20 mouse cellular contexts compared by ENCODE assay signal in the genomic region with DNA sequence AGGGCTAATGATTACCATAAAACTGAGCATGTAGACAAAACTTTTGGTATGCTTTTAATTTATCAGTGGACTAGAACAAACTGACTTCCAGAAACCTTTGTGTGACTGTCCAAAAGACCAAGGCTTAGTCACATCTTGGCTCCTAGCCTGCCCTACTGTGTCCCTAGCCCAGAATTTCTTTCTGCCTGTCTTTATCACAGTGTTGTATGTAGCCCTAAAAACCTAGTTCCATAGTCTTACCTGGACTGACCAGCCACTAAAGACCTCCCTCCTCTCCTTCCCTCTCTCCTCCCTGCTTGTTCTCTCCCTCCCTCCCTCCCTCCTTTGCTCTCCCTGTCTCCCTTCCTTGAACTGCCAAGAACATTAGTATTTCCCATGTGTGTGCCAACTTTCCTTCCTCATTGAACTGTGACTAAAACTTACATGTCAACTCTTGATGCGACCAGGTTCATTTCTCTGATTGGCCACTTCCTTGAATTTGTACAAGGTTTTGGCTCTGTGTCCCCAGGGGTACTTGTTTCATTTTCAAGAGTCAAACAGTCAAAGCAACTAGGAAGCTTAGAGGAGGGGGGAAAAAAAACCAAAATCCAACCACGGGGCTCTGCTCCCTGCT. TPM values are rescaled to one million over a fixed set of nuclear protein-coding genes. Genes with fewer than 3 reads are reported as not detected.
DNase-seq lines count a peak whose midpoint lies in the region; ATAC-seq and TF ChIP-seq lines count a peak whose summit lies in the region.
"Had no signal": no experiment of that assay in that cellular context is flagged by ENCODE, and none has a peak within 500 bp of the region (broad histone marks: within the 10 kb centered on the region; RNA-seq: fewer than 3 reads in every experiment).

No protein-coding gene starts in this region.

- no peak overlapping the region for H3K27ac ChIP-seq in heart, embryonic 10.5 days
- no peak overlapping the region for H3K27ac ChIP-seq in midbrain, postnatal 0 days (ENCODE audit: low read depth, low read length)
- H3K27ac ChIP-seq in midbrain, embryonic 14.5 days (replicated peaks; ENCODE audit: low read depth, low read length) = no peak overlapping the region
- H3K27ac ChIP-seq in layer of hippocampus, adult 2 months = no peak overlapping the region
- H3K27ac ChIP-seq in forebrain, embryonic 16.5 days (ENCODE audit: low read length) = no peak overlapping the region
- H3K27ac ChIP-seq: forebrain, embryonic 13.5 days; limb, embryonic 13.5 days; midbrain, embryonic 10.5 days; neural tube, embryonic 13.5 days; stomach, postnatal 0 days had no signal

- DNase-seq in heart, adult 8-10 months (ENCODE audit: low spot score) = peak; percentile 15
- no peak for DNase-seq in heart, embryonic 10.5 days (ENCODE audit: low spot score)
- peak; percentile 44 for DNase-seq in midbrain, postnatal 0 days (ENCODE audit: low spot score)
- no peak for DNase-seq in midbrain, embryonic 14.5 days
- peak; percentile 11 for DNase-seq in adrenal gland, postnatal 25 days
- DNase-seq in layer of hippocampus, adult 2 months (ENCODE audit: low spot score in 2 of 2) = no peak
- DNase-seq: cerebellum, adult 18-20 months; kidney, adult 18-20 months; lung, postnatal 4 days; right cerebral cortex, postnatal 25 days had no signal

- WGBS in heart, embryonic 10.5 days = 66% methylated on average over 2 of the region's 2 CpGs
- 51% methylated on average over 2 of the region's 2 CpGs for WGBS in midbrain, postnatal 0 days
- 39% methylated on average over 2 of the region's 2 CpGs for WGBS in midbrain, embryonic 14.5 days
- 45% methylated on average over 2 of the region's 2 CpGs for WGBS in forebrain, embryonic 16.5 days

- no peak overlapping the region for H3K4me2 ChIP-seq in midbrain, postnatal 0 days (ENCODE audit: low read depth, low read length, poor library complexity, severe bottlenecking)
- H3K4me2 ChIP-seq in midbrain, embryonic 14.5 days (ENCODE audit: low read length) = no peak overlapping the region
- H3K4me2 ChIP-seq in forebrain, embryonic 16.5 days (ENCODE audit: low read length) = no peak overlapping the region
- H3K4me2 ChIP-seq: forebrain, embryonic 13.5 days; limb, embryonic 13.5 days; neural tube, embryonic 13.5 days had no signal

- TF ChIP-seq CTCF in midbrain, postnatal 0 days (IDR thresholded peaks at IDR 0.05) = no peak
- TF ChIP-seq CTCF in layer of hippocampus, adult 2 months (conservative IDR thresholded peaks at IDR 0.05) = no peak

- H3K4me3 ChIP-seq in heart, embryonic 10.5 days = no peak overlapping the region
- no peak overlapping the region for H3K4me3 ChIP-seq in midbrain, postnatal 0 days (ENCODE audit: low read depth, low read length)
- H3K4me3 ChIP-seq in midbrain, embryonic 14.5 days (replicated peaks; ENCODE audit: low read depth, low read length) = no peak overlapping the region
- H3K4me3 ChIP-seq in layer of hippocampus, adult 2 months = no peak overlapping the region
- no peak overlapping the region for H3K4me3 ChIP-seq in forebrain, embryonic 16.5 days (replicated peaks; ENCODE audit: low read length)
- H3K4me3 ChIP-seq: forebrain, embryonic 13.5 days; limb, embryonic 13.5 days; midbrain, embryonic 10.5 days; neural tube, embryonic 13.5 days had no signal

- no peaks in the 10 kb centered on the region for H3K4me1 ChIP-seq in heart, embryonic 10.5 days
- no peaks in the 10 kb centered on the region for H3K4me1 ChIP-seq in midbrain, postnatal 0 days (ENCODE audit: insufficient read depth, low read length)
- peaks cover 14% of the 10 kb centered on the region; the same call in 1 of the 2 replicates for H3K4me1 ChIP-seq in midbrain, embryonic 14.5 days (ENCODE audit: control insufficient read depth, insufficient read depth, low read length)
- no peaks in the 10 kb centered on the region for H3K4me1 ChIP-seq in forebrain, embryonic 16.5 days (replicated peaks; ENCODE audit: control insufficient read depth, insufficient read depth, low read length)
- H3K4me1 ChIP-seq: forebrain, embryonic 13.5 days; limb, embryonic 13.5 days had no signal

- H3K27me3 ChIP-seq in heart, embryonic 10.5 days (ENCODE audit: insufficient read depth, poor library complexity, severe bottlenecking) = peaks cover 89% of the 10 kb centered on the region
- peaks cover 41% of the 10 kb centered on the region for H3K27me3 ChIP-seq in midbrain, postnatal 0 days (ENCODE audit: insufficient read depth, low read length)
- H3K27me3 ChIP-seq in midbrain, embryonic 14.5 days (ENCODE audit: control insufficient read depth, insufficient read depth, low read length) = peaks cover 57% of the 10 kb centered on the region
- peaks cover 85% of the 10 kb centered on the region for H3K27me3 ChIP-seq in forebrain, embryonic 16.5 days (replicated peaks; ENCODE audit: control insufficient read depth, insufficient read depth, low read length)

- no peaks in the 10 kb centered on the region for H3K9me3 ChIP-seq in heart, embryonic 10.5 days
- no peaks in the 10 kb centered on the region for H3K9me3 ChIP-seq in midbrain, postnatal 0 days (ENCODE audit: low read length)
- no peaks in the 10 kb centered on the region for H3K9me3 ChIP-seq in midbrain, embryonic 14.5 days (ENCODE audit: control insufficient read depth, low read length)
- H3K9me3 ChIP-seq in forebrain, embryonic 16.5 days (ENCODE audit: control insufficient read depth, low read length) = no peaks in the 10 kb centered on the region
- H3K9me3 ChIP-seq: forebrain, embryonic 13.5 days; limb, embryonic 13.5 days; midbrain, embryonic 10.5 days; neural tube, embryonic 13.5 days had no signal

- no peak overlapping the region for H3K9ac ChIP-seq in midbrain, postnatal 0 days (replicated peaks; ENCODE audit: low read length, poor library complexity, severe bottlenecking)
- H3K9ac ChIP-seq in midbrain, embryonic 14.5 days (replicated peaks; ENCODE audit: low read length) = no peak overlapping the region
- H3K9ac ChIP-seq in forebrain, embryonic 16.5 days (replicated peaks; ENCODE audit: low read depth, low read length) = no peak overlapping the region
- H3K9ac ChIP-seq: forebrain, embryonic 13.5 days; limb, embryonic 13.5 days; neural tube, embryonic 13.5 days had no signal

- no peak for ATAC-seq in midbrain, postnatal 0 days (ENCODE audit: low FRiP score)
- ATAC-seq in midbrain, embryonic 14.5 days (ENCODE audit: low FRiP score, low TSS enrichment) = no peak
- ATAC-seq in forebrain, embryonic 16.5 days = no peak
- ATAC-seq: forebrain, embryonic 13.5 days had no signal

- no peaks in the 10 kb centered on the region for H3K36me3 ChIP-seq in heart, embryonic 10.5 days
- no peaks in the 10 kb centered on the region for H3K36me3 ChIP-seq in midbrain, postnatal 0 days (ENCODE audit: insufficient read depth, low read length)
- H3K36me3 ChIP-seq in midbrain, embryonic 14.5 days (ENCODE audit: control insufficient read depth, insufficient read depth, low read length) = no peaks in the 10 kb centered on the region
- H3K36me3 ChIP-seq in forebrain, embryonic 16.5 days (ENCODE audit: control insufficient read depth, insufficient read depth) = no peaks in the 10 kb centered on the region
- H3K36me3 ChIP-seq: limb, embryonic 13.5 days; midbrain, embryonic 10.5 days; neural tube, embryonic 13.5 days had no signal

RNA-seq across cellular contexts. Expression of gene Pax3, which starts 48.8 kb away (rescaled TPM):
- not detected for total RNA-seq in heart, adult 8-10 months (2022)
- 0.28 and 1.9 TPM in 2 replicates for polyA plus RNA-seq in heart, embryonic 10.5 days (2016; fragmentation: Nextera tagmentation; extraction: Ambion mirVana)
- total RNA-seq in midbrain, postnatal 0 days (2014; rRNA removed) = 5.3 and 5.8 TPM in 2 replicates
- polyA plus RNA-seq in midbrain, postnatal 0 days (2015; fragmentation: Nextera tagmentation; extraction: Ambion mirVana) = 4.4 and 4.5 TPM in 2 replicates
- polyA plus RNA-seq in midbrain, embryonic 14.5 days (2014; fragmentation: Nextera tagmentation; extraction: Ambion mirVana) = 16.0 and 23.6 TPM in 2 replicates
- total RNA-seq in adrenal gland, postnatal 25 days (2021) = not detected in 2 replicates
- not detected for total RNA-seq in layer of hippocampus, adult 2 months (2021)
- 0.22 TPM in 1 of 2 replicates, not detected in the other for polyA plus RNA-seq in forebrain, embryonic 16.5 days (2015; fragmentation: Nextera tagmentation; extraction: Ambion mirVana)
- total RNA-seq: heart, postnatal 36 days; layer of hippocampus, postnatal 14 days; left cerebral cortex, postnatal 10 days had no signal
- polyA plus RNA-seq: liver, embryonic 16.5 days; stomach, postnatal 0 days had no signal

Comparison
In these comparisons a context has a peak if more than half of its experiments do, and no peak if none do; other contexts are left out.
1. DNase-seq: peak in heart, adult 8-10 months (single experiment), midbrain, postnatal 0 days (single experiment) and adrenal gland, postnatal 25 days (single experiment); none in heart, embryonic 10.5 days (single experiment), midbrain, embryonic 14.5 days (single experiment) and layer of hippocampus, adult 2 months (0 of 2).